Mouse (Mus musculus) testis, adult 2 months (tissue): ENCODE data around the gene Hist1h2ai. TPM values are rescaled to one million over a fixed set of nuclear protein-coding genes. Genes with fewer than 3 reads are reported as not detected.
"Not testable (repeated sequence)": the region's sequence is repeated elsewhere in the genome, so short reads cannot be mapped to it uniquely, and the experiment has no call there.

Experiments used
- H3K27ac ChIP-seq: fragments of 200-500 bp; 2 replicates; pipeline ENCODE4 v1.5.1; 2012; ENCODE audit warnings: low read depth, low read length; ENCODE audit not compliant: control insufficient read depth, insufficient read depth
- H3K27me3 ChIP-seq: fragments of 200-500 bp; 2 replicates; pipeline ENCODE4 v1.6.1; 2012; ENCODE audit warnings: mild to moderate bottlenecking, low read length, moderate library complexity; ENCODE audit not compliant: control insufficient read depth, insufficient read depth
- H3K36me3 ChIP-seq: fragments of 200-500 bp; 2 replicates; pipeline ENCODE4 v1.6.1; 2012; ENCODE audit warnings: mild to moderate bottlenecking, low read length; ENCODE audit not compliant: control insufficient read depth, insufficient read depth
- H3K4me1 ChIP-seq: fragments of 200-500 bp; 2 replicates; pipeline ENCODE4 v1.6.1; 2012; ENCODE audit warnings: low read length; ENCODE audit not compliant: control insufficient read depth, insufficient read depth
- H3K4me3 ChIP-seq: fragments of 200-500 bp; 2 replicates; pipeline ENCODE4 v1.5.1; 2012; ENCODE audit warnings: low read depth, mild to moderate bottlenecking, low read length, moderate library complexity, mixed read lengths; ENCODE audit not compliant: control insufficient read depth
- CTCF ChIP-seq: fragments of 200-500 bp; IDR thresholded peaks from 2 replicates; pipeline ENCODE4 v1.5.1; 2012; ENCODE audit warnings: low read depth, mild to moderate bottlenecking, inconsistent platforms, low read length, moderate library complexity; ENCODE audit not compliant: control insufficient read depth, insufficient read depth, insufficient replicate concordance
- POLR2A ChIP-seq: fragments of 200-500 bp; IDR thresholded peaks from 2 replicates; pipeline ENCODE4 v1.6.1; 2012; ENCODE audit warnings: low read depth, mild to moderate bottlenecking, inconsistent platforms, low read length, moderate library complexity; ENCODE audit not compliant: control insufficient read depth
- polyA plus RNA-seq: library from polyadenylated mRNA; depleted of rRNA; stranded (reverse); fragments of >200 nt; gene quantifications from 2 replicates; pipeline ENCODE4 v1.2.3, GENCODE M21; 2012; rRNA removed

The Hist1h2ai gene
- polyA plus RNA-seq, 1 experiment: 6.1 TPM

- Histone ChIP-seq H3K4me3 (peak overlapping the region; percentile 52), H3K27ac (peak overlapping the region; percentile 48), H3K36me3 (no peaks in the 10 kb centered on the region), H3K4me1 (peaks cover 3% of the 10 kb centered on the region), H3K27me3 (no peaks in the 10 kb centered on the region)
- TF ChIP-seq CTCF: no peak
- TF ChIP-seq POLR2A: no peak
These were observed 36.9 kb downstream of the Hist1h2ai start for GRCm38 (mm10) chr13:21753051-21753523.

GRCm38 (mm10) chr13:21753524-21754285, 37.5 kb downstream of the Hist1h2ai start, which contains the start of the genes Hist1h2ak and Hist1h2bn:
Hist1h2ak (minus strand) TSS chr13:21753827.
Hist1h2bn (plus strand) TSS chr13:21754123.
- H3K36me3 ChIP-seq, H3K27me3 ChIP-seq, H3K4me1 ChIP-seq: not testable (repeated sequence)
- Histone ChIP-seq H3K4me3 (peak within 1 kb of the TSS; percentile 60), H3K27ac (peak within 1 kb of the TSS; percentile 48)

GRCm38 (mm10) chr13:21754294-21755001, 38.2 kb downstream of the Hist1h2ai start:
- not testable (repeated sequence) for H3K36me3 ChIP-seq, H3K27me3 ChIP-seq, H3K4me1 ChIP-seq, H3K4me3 ChIP-seq, H3K27ac ChIP-seq

GRCm38 (mm10) chr13:21755707-21756106, 39.5 kb downstream of the Hist1h2ai start:
- H3K27me3 ChIP-seq: no peaks in the 10 kb centered on the region
- no peak overlapping the region for H3K4me3 ChIP-seq
- no peak for TF ChIP-seq POLR2A
- TF ChIP-seq CTCF: no peak
- no peak overlapping the region for H3K27ac ChIP-seq
- peaks cover 3% of the 10 kb centered on the region for H3K4me1 ChIP-seq
- no peaks in the 10 kb centered on the region for H3K36me3 ChIP-seq

Other genes starting within 250 kb of the Hist1h2ai start
- gene Nkapl, start 247.9 kb upstream of the Hist1h2ai start, polyA plus RNA-seq: 32.4 and 38.1 TPM in 2 replicates
- 0.18 and 0.23 TPM in 2 replicates for gene Zkscan4, start 237.5 kb upstream of the Hist1h2ai start, polyA plus RNA-seq
- not detected in 2 replicates for gene Gm10065, start 237.0 kb upstream of the Hist1h2ai start, polyA plus RNA-seq
- 2.8 and 3.2 TPM in 2 replicates for gene AK157302, start 221.2 kb upstream of the Hist1h2ai start, polyA plus RNA-seq
- gene Gm11273, start 215.0 kb upstream of the Hist1h2ai start, polyA plus RNA-seq: 6.4 and 6.6 TPM in 2 replicates
- 1.3 and 1.7 TPM in 2 replicates for gene Zkscan8, start 185.3 kb upstream of the Hist1h2ai start, polyA plus RNA-seq
- gene Olfr1366, start 173.6 kb upstream of the Hist1h2ai start, polyA plus RNA-seq: not detected in 2 replicates
- gene Olfr1535, start 156.5 kb upstream of the Hist1h2ai start, polyA plus RNA-seq: not detected in 2 replicates
- gene Olfr1364, start 134.7 kb upstream of the Hist1h2ai start, polyA plus RNA-seq: not detected in 2 replicates
- gene Olfr1362, start 102.4 kb upstream of the Hist1h2ai start, polyA plus RNA-seq: not detected in 2 replicates
- gene Olfr11, start 73.9 kb upstream of the Hist1h2ai start, polyA plus RNA-seq: 0.04 TPM in 1 of 2 replicates, not detected in the other
- gene Olfr1361, start 53.0 kb upstream of the Hist1h2ai start, polyA plus RNA-seq: 0.19 TPM in 1 of 2 replicates, not detected in the other
- gene Olfr1360, start 39.0 kb upstream of the Hist1h2ai start, polyA plus RNA-seq: 0.07 TPM in 1 of 2 replicates, not detected in the other
- 0.35 and 0.38 TPM in 2 replicates for gene Olfr1359, start 18.3 kb upstream of the Hist1h2ai start, polyA plus RNA-seq
- gene Hist1h2bl, start 279 bp upstream of the Hist1h2ai start, polyA plus RNA-seq: 3.2 and 3.6 TPM in 2 replicates
- gene Hist1h3h, start 1.2 kb downstream of the Hist1h2ai start, polyA plus RNA-seq: 14.7 and 20.5 TPM in 2 replicates
- gene Hist1h2bm, start 5.6 kb downstream of the Hist1h2ai start, polyA plus RNA-seq: 6.1 and 6.2 TPM in 2 replicates
- 6.1 and 7.6 TPM in 2 replicates for gene Hist1h4j, start 18.6 kb downstream of the Hist1h2ai start, polyA plus RNA-seq
- 37.3 and 40.8 TPM in 2 replicates for gene Hist1h4k, start 34.1 kb downstream of the Hist1h2ai start, polyA plus RNA-seq
- 2.4 and 3.9 TPM in 2 replicates for gene Hist1h2ak, start 37.4 kb downstream of the Hist1h2ai start, polyA plus RNA-seq
- gene Hist1h2bn, start 37.7 kb downstream of the Hist1h2ai start, polyA plus RNA-seq: 2.3 and 3.0 TPM in 2 replicates
- gene Hist1h1b, start 64.2 kb downstream of the Hist1h2ai start, polyA plus RNA-seq: 0.36 TPM in 1 of 2 replicates, not detected in the other
- gene Hist1h3i, start 66.9 kb downstream of the Hist1h2ai start, polyA plus RNA-seq: 5.8 and 7.4 TPM in 2 replicates
- 1.8 and 2.1 TPM in 2 replicates for gene Hist1h2an, start 70.8 kb downstream of the Hist1h2ai start, polyA plus RNA-seq
- 155 and 156 TPM in 2 replicates for gene Hist1h2bp, start 71.0 kb downstream of the Hist1h2ai start, polyA plus RNA-seq
- gene Hist1h2bq, start 93.8 kb downstream of the Hist1h2ai start, polyA plus RNA-seq: 28.8 and 32.6 TPM in 2 replicates
- gene Hist1h2ao, start 94.0 kb downstream of the Hist1h2ai start, polyA plus RNA-seq: not detected in 2 replicates
- not detected in 2 replicates for gene Hist1h4m, start 95.3 kb downstream of the Hist1h2ai start, polyA plus RNA-seq
- 32.2 and 38.8 TPM in 2 replicates for gene Hist1h4n, start 115.8 kb downstream of the Hist1h2ai start, polyA plus RNA-seq
- gene Hist1h2ap, start 117.1 kb downstream of the Hist1h2ai start, polyA plus RNA-seq: 7.4 and 12.0 TPM in 2 replicates
- gene Hist1h2br, start 117.3 kb downstream of the Hist1h2ai start, polyA plus RNA-seq: 26.8 and 30.6 TPM in 2 replicates
- gene Zfp184, start 228.7 kb downstream of the Hist1h2ai start, polyA plus RNA-seq: 2.7 and 2.8 TPM in 2 replicates